Mouse (Mus musculus) spleen, postnatal 4 days (tissue): ENCODE results near the gene 2900026A02Rik.

Experiments
- DNase-seq, 2 experiments: peaks; one replicate each; pipeline ENCODE4 v3.0.0; 2022; ENCODE audit warnings: low spot score in 2 of 2

2900026A02Rik gene

GRCm38 (mm10) chr5:113150871-113151553 lies 70.0 kb downstream of the 2900026A02Rik start:
- DNase-seq: no peak

- DNase-seq: no peak
Observed at GRCm38 (mm10) chr5:113149052-113149451, 72.0 kb downstream of the 2900026A02Rik start.

- no peak for DNase-seq
Observed at GRCm38 (mm10) chr5:113147994-113148471, 73.0 kb downstream of the 2900026A02Rik start.

- no peak for DNase-seq
Observed at GRCm38 (mm10) chr5:113146656-113147055, 74.4 kb downstream of the 2900026A02Rik start.

GRCm38 (mm10) chr5:113145171-113145570 lies 75.9 kb downstream of the 2900026A02Rik start:
- DNase-seq: no peak

GRCm38 (mm10) chr5:113142486-113142885 lies 78.5 kb downstream of the 2900026A02Rik start:
- DNase-seq: no peak

- no peak for DNase-seq
Observed at GRCm38 (mm10) chr5:113142018-113142417, 79.0 kb downstream of the 2900026A02Rik start.

- DNase-seq: no peak
Observed at GRCm38 (mm10) chr5:113140872-113141271, 80.2 kb downstream of the 2900026A02Rik start.

GRCm38 (mm10) chr5:113140051-113140450 lies 81.0 kb downstream of the 2900026A02Rik start:
- no peak for DNase-seq

- DNase-seq: no peak
Observed at GRCm38 (mm10) chr5:113139064-113139726, 81.8 kb downstream of the 2900026A02Rik start.

GRCm38 (mm10) chr5:113138319-113139063 lies 82.5 kb downstream of the 2900026A02Rik start:
- DNase-seq: peak in 1 of 2 experiments; percentile 32

GRCm38 (mm10) chr5:113137691-113138318 lies 83.2 kb downstream of the 2900026A02Rik start:
- DNase-seq: no peak

GRCm38 (mm10) chr5:113136951-113137487 lies 84.0 kb downstream of the 2900026A02Rik start:
- no peak for DNase-seq

GRCm38 (mm10) chr5:113135513-113135912 lies 85.5 kb downstream of the 2900026A02Rik start:
- DNase-seq: no peak

GRCm38 (mm10) chr5:113133722-113134710 lies 87.0 kb downstream of the 2900026A02Rik start:
- no peak for DNase-seq

- DNase-seq: no peak
Observed at GRCm38 (mm10) chr5:113133080-113133491, 88.0 kb downstream of the 2900026A02Rik start.

GRCm38 (mm10) chr5:113132635-113133041 lies 88.4 kb downstream of the 2900026A02Rik start:
- DNase-seq: no peak

- no peak for DNase-seq
Observed at GRCm38 (mm10) chr5:113128426-113128825, 92.6 kb downstream of the 2900026A02Rik start.

- no peak for DNase-seq
Observed at GRCm38 (mm10) chr5:113126476-113126875, 94.6 kb downstream of the 2900026A02Rik start.

- DNase-seq: no peak
Observed at GRCm38 (mm10) chr5:113123693-113124092, 97.3 kb downstream of the 2900026A02Rik start.
